Mouse (Mus musculus) C2C12 (cell line): ENCODE results near the gene Fam227b.

Source experiments
- CTCF ChIP-seq: IDR thresholded peaks from one replicate; pipeline ENCODE4 v1.5.1; 2011; ENCODE audit not compliant: control insufficient read depth, insufficient read depth, insufficient read length
- MAX ChIP-seq: IDR thresholded peaks from one replicate; pipeline ENCODE4 v1.6.1; 2011; ENCODE audit warnings: mild to moderate bottlenecking, control low read depth

- TF ChIP-seq CTCF (no peak), MAX (no peak)
Observed at GRCm38 (mm10) chr2:126094616-126095015, 57.2 kb downstream of the Fam227b start.
